Mouse (Mus musculus): ENCODE measurements around the gene Retreg1.

- no peak for TF ChIP-seq CTCF (conservative IDR thresholded peaks at IDR 0.05; ENCODE audit: insufficient read depth, insufficient read length, low read depth, low read length)
- TF ChIP-seq POLR2A (IDR thresholded peaks at IDR 0.05; ENCODE audit: low read depth, low read length) = no peak
These were observed 29.1 kb downstream of the Retreg1 start for GRCm38 (mm10) chr15:25872118-25872517.
